Mouse (Mus musculus) frontal cortex, postnatal 36 days (tissue): ENCODE measurements around the gene Leo1.
"Not testable (repeated sequence)": the region's sequence is repeated elsewhere in the genome, so short reads cannot be mapped to it uniquely, and the experiment has no call there.

Experiments
- DNase-seq, 2 experiments: peaks; one replicate each; pipeline ENCODE4 v3.0.0; 2022; ENCODE audit warnings: low spot score in 2 of 2

Leo1 gene

GRCm38 (mm10) chr9:75467581-75467980 is 26.3 kb downstream of the Leo1 start:
- DNase-seq: no peak

- DNase-seq: no peak
Measured at GRCm38 (mm10) chr9:75468297-75468696, 27.0 kb downstream of the Leo1 start.

- DNase-seq: no peak
Measured at GRCm38 (mm10) chr9:75477212-75477611, 35.9 kb downstream of the Leo1 start.

GRCm38 (mm10) chr9:75479106-75479725 is 37.9 kb downstream of the Leo1 start:
- DNase-seq: peak in 1 of 2 experiments; percentile 12

- peak in 1 of 2 experiments; percentile 13 for DNase-seq
Measured at GRCm38 (mm10) chr9:75480536-75481075, 39.3 kb downstream of the Leo1 start.

GRCm38 (mm10) chr9:75485231-75485630 is 43.9 kb downstream of the Leo1 start:
- no peak for DNase-seq

- DNase-seq: not testable (repeated sequence)
Measured at GRCm38 (mm10) chr9:75488255-75488654, 46.9 kb downstream of the Leo1 start.

- no peak for DNase-seq
Measured at GRCm38 (mm10) chr9:75494407-75495005, 53.2 kb downstream of the Leo1 start.

GRCm38 (mm10) chr9:75495945-75496344 is 54.6 kb downstream of the Leo1 start:
- no peak for DNase-seq

- DNase-seq: no peak
Measured at GRCm38 (mm10) chr9:75498571-75498970, 57.2 kb downstream of the Leo1 start.

GRCm38 (mm10) chr9:75504311-75504710 is 63.0 kb downstream of the Leo1 start:
- DNase-seq: peak in 1 of 2 experiments; percentile 21

GRCm38 (mm10) chr9:75511236-75511939 is 70.1 kb downstream of the Leo1 start:
- DNase-seq: no peak

GRCm38 (mm10) chr9:75515464-75516113 is 74.3 kb downstream of the Leo1 start:
- DNase-seq: peak; percentile 40 to 79
